Mouse (Mus musculus) embryo, embryonic 10.5 days (tissue): ENCODE data around the gene Brsk1.

Source experiments
- DNase-seq: peaks from one replicate; pipeline ENCODE4 v3.0.0-alpha.2; 2015; ENCODE audit warnings: low spot score

Gene Brsk1

DNA sequence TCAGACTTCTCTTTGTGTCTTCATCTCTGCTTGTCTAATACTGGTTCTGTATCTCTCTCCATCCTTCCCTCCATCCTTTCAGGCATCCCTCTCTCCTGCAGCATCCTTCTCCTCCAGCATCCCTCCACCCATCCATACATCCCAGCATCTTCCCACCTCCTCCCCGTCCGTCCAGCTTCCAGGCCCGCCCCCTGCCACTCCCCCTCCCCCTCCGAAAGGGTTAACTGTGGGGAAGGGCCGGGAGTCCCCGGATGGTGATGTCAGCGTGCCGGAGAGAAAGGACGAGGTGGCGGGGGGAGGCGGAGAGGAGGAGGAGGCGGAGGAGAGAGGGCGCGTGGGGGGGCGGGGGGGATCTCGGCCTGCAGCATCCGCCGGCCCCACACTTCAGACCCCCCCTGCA is at the start of gene Brsk1:
TSS of gene Brsk1 (plus strand) at position 218 of the 400 bp plus-strand sequence.
- peak; percentile 92 for DNase-seq

DNA sequence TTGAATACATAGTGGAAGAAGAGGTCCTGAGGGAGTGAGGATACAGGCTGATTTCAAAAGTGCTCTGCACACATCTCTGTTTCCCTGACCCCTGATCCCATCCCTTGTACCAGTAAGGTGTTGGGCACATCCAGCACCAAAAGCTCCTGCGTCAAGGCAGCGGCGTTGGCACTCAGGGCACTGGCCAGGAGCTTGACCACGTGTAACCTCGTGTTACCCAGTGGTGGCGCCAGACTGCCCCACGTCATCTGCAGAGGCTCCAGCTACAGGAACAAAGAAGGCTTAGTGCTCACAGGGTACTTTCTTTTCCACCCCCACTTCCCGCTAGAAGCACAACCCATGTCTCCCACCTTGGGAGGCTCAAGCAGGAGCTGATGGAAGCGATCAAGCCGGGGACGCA is 49.2 kb upstream of the Brsk1 start:
- no peak for DNase-seq

DNA sequence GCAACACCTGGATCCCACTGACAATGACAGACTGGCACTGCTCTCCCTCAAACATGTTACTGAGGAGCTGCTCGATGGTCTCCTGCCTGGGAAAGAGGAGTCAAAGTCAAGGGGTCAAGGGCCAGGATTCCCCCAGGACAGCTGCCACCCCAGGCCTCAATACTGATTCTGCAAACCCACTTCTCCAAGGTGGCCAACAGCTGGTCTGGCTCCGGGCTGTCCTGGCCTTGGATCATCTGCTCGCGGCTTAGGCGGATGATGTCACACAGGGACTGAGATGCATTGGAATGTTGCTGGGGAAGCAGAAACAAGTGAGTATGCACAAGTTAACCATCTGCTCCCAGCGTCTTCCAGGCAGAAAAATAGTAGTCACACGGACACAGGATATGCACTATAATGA is 48.4 kb upstream of the Brsk1 start:
- DNase-seq: no peak

DNA sequence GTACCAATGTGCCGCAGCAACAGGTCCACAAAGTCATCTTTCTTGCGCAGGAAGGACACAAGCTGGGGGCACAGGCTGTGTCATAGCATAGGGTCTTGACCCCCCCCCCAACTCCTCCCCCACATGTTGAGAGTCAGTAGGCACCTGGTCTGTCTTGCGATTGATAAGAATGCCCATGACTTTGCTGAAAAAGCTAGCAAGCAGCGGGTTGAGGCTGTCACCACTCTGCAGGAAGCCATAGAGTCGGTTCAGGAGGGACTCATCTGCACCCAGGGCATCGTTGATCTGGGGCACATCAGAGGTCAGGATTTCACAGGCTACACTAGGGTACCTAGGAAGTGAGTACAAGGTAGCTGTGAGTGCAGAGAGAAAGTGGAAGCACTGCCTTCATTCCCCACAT is 47.2 kb upstream of the Brsk1 start:
- DNase-seq: no peak

DNA sequence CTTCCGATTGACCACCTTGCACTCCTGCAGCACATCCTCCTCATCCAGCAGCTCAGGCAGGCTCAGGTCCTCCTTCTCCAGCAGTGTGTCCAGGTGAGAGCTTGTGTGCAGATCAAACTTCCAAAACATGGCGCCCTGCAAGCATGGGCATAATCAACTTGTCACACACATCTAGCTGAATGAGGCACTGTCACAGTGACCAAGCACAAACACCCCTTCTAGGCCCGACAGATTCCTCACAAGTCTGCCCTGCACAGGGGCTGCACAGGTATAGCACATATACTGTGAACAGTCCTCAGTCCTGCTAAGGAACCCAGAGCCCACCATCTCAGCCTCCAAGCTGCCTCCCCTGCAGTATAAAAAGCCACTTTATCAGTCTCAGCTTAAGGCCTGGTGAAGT is 43.6 kb upstream of the Brsk1 start:
- DNase-seq: no peak

DNA sequence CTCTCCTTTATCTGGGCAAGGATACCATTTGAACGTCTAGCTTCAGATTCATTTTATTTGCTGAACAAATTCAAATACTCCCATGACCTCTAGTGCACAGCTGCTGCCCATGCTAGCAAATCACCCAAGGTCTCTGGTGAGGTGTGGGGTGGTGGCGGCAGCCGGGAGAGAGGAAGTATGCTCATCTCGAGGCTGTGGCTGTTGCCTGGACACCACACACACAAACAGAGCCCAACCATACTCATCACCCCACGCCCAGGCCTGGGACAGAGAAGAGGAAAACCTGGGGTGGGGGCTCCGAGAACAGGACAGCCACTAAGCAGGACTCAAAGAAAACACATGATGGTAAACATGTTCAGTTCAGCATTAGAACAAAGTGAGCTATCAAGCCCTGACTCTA is 43.1 kb upstream of the Brsk1 start:
- DNase-seq: no peak

DNA sequence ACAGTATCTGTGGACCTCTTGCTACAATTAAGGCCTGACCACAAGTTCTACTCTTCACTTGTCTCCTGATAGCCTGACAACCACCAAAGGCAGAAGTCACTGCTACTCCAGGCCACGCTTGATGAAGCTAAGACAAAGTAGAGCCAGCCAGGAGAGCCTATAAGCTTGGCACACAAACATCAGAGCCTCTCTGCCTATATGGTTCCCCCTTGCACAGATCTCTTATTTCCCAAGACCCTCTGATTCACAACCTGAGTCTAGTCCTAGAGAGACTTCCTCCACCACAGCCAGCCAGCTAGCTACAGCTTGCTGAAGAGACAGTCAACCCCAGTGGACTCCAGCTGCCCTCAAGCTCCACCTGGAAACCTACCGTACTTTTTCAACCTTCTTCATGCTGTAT is 42.4 kb upstream of the Brsk1 start:
- DNase-seq: no peak

DNA sequence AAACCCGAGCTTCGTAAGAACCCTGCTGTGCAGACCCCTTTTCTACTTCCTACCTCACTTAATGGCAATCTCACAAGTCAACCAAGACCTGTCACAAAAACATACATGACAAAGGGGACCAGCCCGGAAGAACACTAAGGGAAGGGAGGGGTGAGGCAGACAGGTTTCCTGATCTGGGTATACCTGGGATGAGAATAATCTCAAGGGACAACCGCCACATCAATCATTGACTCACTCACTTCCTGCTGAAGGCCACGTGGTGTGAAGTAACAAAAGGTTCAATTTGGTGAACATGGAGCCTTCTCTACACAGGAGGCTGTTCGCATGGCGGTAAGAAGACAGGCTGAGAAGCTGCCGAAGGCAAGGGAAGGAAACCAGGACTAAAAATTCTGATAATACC is 38.8 kb upstream of the Brsk1 start:
- no peak for DNase-seq

DNA sequence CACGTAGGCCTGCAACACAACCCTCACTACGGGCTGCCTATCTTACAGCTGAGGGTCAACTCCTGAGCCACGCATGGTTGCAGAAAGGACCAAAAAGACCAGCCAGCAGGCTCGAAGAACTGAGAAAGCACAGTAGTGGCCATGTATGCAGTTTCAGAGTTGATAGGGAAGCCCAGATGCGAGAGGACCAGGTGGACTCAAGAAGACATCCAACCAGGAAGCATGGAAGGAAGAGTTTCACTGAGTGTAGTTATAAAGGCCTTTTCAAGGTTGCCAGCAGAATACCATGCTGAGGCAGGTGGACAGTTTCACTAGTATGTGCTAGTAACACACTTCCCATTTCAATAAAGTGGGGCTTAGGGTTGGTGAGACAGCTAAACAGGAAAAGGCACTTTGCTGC is 37.7 kb upstream of the Brsk1 start:
- no peak for DNase-seq

DNA sequence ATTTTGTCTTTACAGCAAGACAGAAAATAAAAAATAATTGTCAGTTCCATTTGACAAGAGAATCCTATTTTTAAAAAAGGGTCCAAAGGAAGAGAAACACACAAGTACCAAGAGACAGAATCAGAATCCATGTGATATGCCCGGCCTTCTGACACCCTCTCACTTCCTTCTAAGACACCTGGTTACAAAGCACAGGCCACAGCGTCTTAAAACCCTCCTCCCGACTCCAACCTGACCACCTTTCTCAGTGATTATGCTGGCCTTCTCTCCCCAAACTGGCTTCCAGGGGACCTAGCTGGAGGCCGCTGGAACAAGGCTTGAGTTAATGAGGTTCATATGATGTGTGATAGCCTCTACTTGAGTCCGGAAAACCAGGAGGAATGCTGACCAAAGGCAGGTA is 37.1 kb upstream of the Brsk1 start:
- DNase-seq: no peak

DNA sequence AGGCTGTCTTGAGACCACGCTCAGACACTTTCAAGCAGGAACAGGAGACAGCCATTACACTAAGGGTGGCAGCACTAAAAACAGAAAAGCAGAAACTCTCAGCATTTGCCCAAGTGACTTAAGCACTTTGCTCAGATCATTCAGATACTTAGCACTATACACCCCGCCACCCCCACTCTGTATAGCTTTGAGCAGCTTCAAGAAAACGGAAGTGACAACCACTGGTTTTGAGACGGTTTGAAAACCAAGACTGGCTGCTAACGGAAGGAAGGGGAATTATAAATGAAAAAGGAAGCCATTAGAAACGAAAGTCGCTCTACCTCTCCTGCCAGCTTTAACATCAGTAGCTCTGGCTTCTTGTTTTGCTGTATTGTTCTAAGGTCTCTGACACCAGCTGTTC is 36.6 kb upstream of the Brsk1 start:
- DNase-seq: no peak

DNA sequence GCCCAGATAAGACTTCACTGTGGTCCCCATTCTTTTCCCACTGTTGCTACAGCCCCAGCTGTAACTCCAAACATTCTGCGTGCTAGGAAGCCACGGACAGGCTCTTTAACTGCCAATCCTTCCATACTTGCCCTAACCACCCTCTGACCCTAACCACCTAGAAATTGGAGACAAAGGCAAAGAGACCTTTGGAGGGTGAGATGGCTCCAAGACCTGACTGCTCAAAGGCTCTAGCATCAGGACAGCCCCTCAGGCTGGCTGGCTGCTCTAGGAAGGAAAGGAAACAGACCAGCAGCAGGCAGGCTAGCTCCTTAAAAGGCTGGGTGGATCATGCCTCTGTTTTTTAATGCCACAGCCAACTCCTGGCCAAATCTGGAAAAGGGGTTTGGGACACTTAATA is 36.2 kb upstream of the Brsk1 start:
- DNase-seq: no peak

DNA sequence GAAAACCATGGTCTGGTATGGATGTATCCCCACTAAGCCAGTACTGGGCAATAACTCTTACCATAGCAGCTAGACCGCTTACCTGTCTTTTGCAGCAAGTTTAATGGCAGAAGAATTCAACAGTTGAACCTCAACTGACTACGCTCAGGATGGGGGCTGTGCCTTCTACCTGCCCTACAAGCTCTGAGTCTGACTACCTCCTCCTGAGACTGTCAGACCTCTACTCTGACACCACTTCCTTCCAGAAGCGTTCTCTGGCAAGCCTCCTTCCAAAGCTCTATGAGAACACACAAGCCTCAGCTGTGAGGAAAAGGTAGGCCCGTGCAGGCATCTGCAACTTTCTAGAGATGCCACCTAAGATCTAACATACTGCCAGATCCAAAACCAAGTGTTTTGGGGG is 35.0 kb upstream of the Brsk1 start:
- DNase-seq: no peak

DNA sequence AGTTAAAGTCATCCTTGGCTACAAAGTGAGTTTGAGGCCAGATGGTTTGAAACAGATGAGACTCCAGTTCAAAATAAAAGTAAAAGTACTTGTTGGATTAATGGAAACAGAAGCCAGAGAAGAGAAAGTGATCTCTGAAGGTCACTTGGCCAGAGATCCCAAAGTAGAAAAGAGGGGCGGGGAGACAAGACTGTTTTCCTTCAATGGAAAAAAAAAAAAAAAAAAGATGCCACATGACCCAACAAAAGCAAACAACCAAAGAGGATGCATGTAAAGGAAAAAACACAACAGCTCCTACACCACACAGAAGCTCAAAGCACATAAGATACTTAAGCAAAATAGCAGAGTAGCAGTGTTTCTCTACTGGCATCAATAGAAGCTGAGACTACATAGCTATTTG is 34.5 kb upstream of the Brsk1 start:
- no peak for DNase-seq

DNA sequence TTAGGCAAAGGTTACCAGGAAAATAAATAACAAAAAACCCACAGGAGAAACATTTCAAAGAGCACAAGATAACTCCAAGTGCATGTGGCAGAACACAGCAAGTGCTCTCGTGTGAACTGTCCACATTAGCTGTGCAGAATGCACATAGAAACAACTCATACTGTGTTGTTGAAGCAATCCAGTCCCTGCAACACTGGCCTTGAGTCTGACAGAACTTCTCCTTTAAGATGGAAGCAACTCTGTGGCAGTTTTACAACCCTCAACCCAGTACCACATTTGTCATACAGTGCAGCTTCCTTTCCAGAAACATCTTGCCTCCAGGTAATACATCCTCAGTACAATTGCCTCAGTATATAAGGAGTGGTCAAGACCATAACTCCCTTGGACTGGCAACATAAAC is 33.6 kb upstream of the Brsk1 start:
- no peak for DNase-seq

DNA sequence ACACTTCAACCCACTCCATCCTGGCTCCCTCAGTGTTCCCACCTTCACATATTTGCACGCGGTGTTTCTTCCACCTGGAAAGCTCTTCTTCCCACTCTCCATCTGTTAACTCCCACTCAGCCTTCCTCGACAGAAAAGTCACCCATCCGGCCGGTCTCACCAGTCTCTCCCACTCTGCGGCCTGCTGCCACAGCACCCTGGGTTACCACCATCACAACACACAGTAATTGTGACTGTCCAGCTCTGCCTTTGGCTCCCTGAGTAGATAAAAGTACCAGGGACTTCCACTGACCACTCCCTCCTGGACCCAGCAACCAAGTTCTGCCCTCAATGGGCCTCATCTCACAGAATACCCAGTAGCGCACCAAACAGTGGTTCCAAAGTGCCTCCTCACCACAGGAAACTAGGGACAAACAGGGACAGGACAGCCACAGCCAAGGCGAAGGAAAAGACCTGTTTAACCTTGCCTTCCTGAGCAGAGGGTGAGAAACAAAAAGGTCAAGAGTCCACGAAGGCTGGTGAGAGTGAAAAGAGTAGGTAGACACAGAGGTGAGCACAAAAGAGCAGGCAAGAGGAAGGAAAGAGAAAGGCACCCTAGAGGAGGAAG is 32.8 kb upstream of the Brsk1 start:
- no peak for DNase-seq

DNA sequence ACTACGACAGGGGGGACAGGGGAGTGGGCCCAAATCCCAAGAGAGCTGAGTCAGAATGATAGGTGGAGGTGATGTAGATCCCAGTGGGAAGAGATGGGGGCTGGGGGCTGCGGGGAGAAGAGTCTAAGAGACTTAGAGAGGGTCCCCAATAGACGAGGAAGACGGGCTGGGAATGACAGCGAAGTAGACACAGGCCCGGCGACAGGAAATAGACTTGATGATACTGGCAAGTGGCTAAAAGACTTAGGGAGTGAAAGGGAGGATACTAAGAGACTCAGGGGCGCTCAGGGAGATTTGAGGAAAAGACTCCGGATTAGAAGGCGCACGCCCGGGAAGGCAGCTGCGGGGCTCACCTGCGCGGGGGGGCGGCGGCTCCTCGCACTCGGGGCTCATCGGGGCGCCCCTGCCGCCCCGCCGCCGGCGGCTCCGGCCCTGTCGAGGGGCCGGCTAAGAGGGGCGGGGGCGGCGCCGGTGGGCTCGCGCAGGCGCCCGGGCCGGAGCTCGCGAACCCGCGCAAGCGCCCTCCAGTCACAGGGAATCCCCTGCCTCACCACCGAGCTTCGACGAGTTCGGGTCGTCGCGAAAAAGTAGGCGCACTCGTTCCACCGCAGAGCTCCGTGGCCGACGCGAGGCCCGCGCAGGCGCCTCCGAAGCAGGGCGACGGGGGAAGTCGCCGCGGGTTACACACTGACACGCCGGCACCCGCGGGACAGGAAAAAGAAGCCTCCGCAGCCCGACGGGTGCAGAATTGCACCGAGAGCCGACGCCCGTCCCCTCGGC is 32.1 kb upstream of the Brsk1 start:
- no peak for DNase-seq

DNA sequence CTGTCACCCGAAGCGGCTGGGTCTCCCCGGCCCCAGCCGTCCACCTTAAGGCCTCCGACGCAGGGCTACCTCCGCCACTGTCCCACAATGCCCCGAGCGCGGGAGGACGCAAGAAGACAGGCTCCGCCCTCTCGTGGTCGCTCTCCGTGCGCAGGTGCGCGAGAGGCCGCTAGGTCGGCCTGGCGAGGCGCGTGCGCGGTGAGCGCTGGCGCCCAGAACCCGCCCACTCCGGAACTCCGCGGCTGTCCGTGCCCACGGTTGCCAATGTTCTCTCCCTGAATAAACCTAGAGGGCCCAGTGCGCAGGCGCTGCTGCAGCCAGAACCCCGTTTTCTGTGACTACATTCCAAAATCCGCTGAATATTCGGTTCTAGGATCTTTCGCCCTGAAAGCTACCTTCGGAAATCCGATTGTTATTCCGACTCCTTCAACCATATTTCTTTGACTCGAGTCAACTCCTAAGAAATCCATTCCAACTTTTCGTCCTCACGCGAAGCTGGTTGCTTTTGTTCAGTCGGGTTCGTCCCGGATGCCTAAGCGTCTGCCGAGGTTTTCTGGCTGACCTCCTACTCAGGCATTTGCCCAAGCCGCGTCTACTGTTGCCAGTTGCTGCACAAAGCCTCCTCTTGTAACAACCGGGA is 31.4 kb upstream of the Brsk1 start, which contains the start of gene Ppp6r1:
TSS of gene Ppp6r1 (minus strand) at position 108 of the 640 bp plus-strand sequence.
- peak; percentile 98 for DNase-seq

DNA sequence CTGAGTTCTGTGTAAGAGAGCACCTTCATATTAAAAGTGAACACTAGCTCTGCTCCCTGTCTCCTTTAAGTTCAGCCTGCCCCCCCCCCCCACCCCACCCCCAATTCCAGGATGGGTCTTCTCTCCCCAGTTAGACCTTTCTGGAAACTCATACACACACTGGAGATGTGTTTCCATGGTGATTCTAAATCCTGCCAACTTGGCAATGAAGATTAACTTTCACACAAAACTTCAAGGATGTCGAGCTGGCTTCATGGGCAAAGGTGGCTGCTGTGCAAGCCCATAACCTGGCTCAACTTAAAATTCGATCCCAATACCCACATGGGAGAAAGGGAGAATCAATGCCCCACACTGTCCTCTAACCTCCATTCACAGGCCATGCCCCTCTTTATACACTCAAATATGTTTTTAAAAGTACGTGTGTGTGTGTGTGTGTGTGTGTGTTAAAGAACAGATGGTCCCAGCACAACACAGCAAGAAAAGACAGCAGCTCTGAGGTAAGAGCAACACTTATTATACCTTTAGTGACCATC is 30.4 kb upstream of the Brsk1 start:
- DNase-seq: no peak

DNA sequence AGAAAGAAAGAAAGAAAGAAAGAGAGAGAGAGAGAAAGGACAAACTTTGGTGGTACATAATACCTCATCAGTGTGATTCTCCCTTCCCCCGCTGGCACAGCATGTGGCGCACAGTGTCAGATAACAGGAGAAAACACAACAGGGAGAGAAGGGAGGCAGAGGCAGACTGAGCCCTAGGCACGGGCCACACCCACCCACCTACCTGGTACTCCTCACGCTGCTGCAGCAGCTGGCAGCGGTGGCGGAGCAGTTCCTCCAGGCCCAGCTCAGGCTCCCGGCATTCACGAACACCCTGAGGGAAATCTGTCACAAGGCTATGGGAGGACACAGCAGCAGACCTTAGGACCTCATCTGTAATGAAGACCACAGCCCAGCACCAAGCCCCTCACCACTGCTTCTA is 27.2 kb upstream of the Brsk1 start:
- no peak for DNase-seq

DNA sequence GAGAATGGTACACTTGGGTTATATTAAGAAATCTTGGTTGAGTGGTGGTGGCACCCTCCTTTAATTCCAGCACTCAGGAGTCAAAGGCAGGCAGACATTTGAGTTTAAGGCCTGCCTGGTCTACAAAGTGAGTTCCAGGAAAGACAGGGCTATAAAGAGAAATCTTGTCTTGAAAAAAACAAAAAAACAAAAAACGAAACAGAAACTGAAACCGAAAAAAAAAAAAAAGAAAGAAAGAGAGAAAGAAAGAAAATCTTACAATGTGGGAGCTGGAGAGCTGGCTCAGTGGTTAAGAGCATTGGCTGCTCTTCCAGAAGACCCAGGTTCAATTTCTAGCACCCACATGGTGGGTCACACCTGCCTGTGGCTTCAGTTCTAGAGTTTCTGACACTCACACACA is 26.7 kb upstream of the Brsk1 start:
- no peak for DNase-seq

DNA sequence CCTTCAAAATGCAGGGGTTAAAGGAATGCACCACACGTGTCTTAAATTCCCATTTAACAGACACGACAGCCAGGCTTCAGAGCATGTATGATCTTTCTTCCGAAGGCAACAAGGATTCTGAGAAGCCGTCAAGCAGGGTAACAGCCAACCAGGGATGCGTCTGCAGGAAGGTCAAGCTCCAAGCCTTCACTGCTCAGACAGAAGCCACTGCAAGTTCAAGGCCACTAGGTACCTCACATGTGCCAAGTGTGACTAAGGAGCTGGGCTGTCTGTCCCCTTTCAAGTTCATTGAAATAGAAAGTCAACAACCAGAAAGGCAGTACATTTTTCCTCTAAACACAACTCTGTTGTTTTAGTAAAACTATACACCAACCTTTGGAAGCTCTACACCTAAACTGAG is 23.5 kb upstream of the Brsk1 start:
- DNase-seq: no peak

DNA sequence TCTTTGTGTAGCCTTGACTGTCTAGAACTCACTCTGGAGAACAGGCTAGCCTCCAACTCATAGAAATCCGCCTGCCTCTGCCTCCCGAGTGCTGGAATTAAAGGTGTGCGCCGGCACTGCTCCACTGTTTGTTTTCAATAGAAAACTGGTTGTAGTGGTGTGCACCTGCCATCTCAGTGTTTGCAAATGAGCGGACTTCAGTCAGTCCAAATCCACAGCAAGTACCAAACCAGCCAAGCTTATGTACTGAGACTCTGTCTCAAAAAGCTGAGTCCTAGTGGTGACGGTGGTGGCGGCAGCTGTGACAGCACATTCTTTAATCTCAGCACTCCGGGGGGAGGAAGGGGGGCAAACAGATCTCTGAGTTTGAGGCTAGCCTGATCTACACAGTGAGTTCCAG is 21.9 kb upstream of the Brsk1 start:
- no peak for DNase-seq
